Mouse (Mus musculus): Measurements from ENCODE around the gene Srbd1. TPM values are rescaled to one million over a fixed set of nuclear protein-coding genes. Genes with fewer than 3 reads are reported as not detected.

The Srbd1 gene
- polyA plus RNA-seq, 1 experiment from 2014 or later, result 24.2 TPM

DNA sequence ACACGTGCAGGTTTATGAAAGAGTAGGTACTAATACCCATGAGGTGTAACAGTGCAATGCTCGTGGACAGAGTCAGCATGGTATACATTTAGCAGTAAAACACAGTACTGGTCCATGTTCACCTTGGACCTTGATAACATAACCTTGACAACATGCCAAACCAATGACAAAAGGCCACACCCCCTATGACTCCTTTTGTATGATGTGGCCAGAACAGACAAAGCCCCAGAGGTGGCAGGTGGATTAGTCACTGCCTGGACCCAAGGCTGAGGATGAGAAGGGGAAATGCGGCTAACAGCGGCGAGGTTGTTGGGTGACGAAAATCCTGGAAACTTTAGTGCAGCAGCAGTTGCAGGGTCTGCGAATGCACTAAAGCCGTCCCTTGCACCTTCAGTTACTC is 170.4 kb downstream of the Srbd1 start:
- H3K27ac ChIP-seq, result no peak overlapping the region
- WGBS, result 88% methylated on average over 8 of the region's 8 CpGs

DNA sequence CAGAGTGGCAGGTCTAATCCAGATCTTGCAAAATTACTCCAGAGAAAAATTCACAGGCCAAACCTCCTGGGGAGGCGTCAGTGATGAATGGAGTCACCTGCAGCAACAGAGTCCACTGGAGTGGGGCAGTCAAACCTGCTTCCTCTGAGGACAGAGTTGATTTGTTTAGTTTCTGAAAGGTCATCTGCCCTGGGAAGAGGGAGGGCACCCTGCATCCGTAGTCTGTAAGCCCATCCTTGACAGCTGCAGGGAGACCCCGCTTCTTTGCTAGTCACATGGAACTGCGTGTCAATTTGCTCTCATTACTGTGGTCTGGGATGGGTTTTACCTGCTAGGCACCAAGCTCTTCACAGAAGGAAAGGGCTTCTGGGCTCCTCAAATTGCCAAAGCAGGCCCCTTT is 173.9 kb downstream of the Srbd1 start:
- no peaks in the 10 kb centered on the region for H3K36me3 ChIP-seq
- no peaks in the 10 kb centered on the region for H3K9me3 ChIP-seq
- 0 out of 2 replicates have a peak overlapping the region, but pooled peaks have one; percentile 41 for H3K27ac ChIP-seq
- H3K4me1 ChIP-seq, result peaks cover 25% of the 10 kb centered on the region
- no peak for ATAC-seq (ENCODE audit: insufficient number of reproducible peaks, insufficient read depth, low FRiP score, low TSS enrichment)
- WGBS, result 19% methylated on average over 4 of the region's 4 CpGs
- H3K4me3 ChIP-seq, result no peak overlapping the region
- no peak overlapping the region for H3K4me2 ChIP-seq (replicated peaks)
- H3K9ac ChIP-seq, result no peak overlapping the region
- H3K27me3 ChIP-seq, result no peaks in the 10 kb centered on the region

More for the DNA sequence above, 170.4 kb downstream of the Srbd1 start:
- peaks cover 32% of the 10 kb centered on the region for H3K4me1 ChIP-seq
- no peak overlapping the region for H3K4me2 ChIP-seq (replicated peaks)
- H3K4me3 ChIP-seq, result no peak overlapping the region
- H3K9ac ChIP-seq, result no peak overlapping the region
- H3K9me3 ChIP-seq, result no peaks in the 10 kb centered on the region
- H3K36me3 ChIP-seq, result no peaks in the 10 kb centered on the region
- no peak for ATAC-seq (ENCODE audit: insufficient number of reproducible peaks, insufficient read depth, low FRiP score, low TSS enrichment)
- no peaks in the 10 kb centered on the region for H3K27me3 ChIP-seq

DNA sequence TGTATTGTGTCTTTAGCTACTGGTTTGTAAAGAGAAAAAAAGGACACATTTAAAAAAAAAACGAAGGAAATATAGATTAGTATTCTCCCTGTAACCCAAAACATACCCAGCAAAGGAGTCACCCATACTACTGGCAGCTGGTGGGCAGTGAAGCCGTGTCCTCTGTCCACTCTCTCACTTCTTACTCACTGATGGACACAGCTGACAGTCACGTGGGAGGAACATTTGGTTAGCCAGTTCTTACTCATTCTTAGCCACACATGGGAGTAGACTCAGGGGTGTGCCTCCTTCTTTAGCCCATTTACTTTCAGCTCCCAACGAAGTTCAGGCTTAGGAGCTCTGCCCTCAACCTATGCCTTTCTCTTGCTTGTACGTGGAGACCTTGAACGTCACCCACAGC is 183.3 kb downstream of the Srbd1 start:
- Histone ChIP-seq H3K9me3 (no peaks in the 10 kb centered on the region), H3K4me2 (replicated peaks) (no peak overlapping the region), H3K9ac (no peak overlapping the region), H3K36me3 (no peaks in the 10 kb centered on the region), H3K4me3 (no peak overlapping the region), H3K27me3 (no peaks in the 10 kb centered on the region), H3K4me1 (peaks cover 15% of the 10 kb centered on the region), H3K27ac (no peak overlapping the region)
- ATAC-seq (ENCODE audit: insufficient number of reproducible peaks, insufficient read depth, low FRiP score, low TSS enrichment), result no peak
- WGBS, result 67% methylated on average over 6 of the region's 6 CpGs

DNA sequence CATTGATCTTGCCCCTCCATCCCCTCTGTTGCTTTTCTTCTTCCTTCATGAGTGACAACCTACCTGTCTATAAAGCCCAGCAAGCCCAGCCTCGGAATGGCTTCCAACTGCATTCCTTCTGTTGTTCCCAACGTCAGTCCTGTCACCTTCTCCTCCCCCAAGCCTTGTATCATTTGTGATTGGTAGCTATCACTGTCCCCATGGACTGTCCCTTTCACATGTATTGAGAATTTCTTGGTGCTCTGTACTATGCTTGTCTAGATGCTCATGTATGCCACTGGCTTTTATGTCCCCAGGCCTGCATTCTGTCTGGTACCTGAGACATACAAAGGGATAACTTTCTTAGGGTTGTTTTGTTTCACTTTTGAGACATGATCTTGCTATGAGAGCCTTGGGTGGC is 193.2 kb downstream of the Srbd1 start:
- Histone ChIP-seq H3K27me3 (no peaks in the 10 kb centered on the region), H3K27ac (no peak overlapping the region), H3K9me3 (no peaks in the 10 kb centered on the region), H3K4me1 (peaks cover 19% of the 10 kb centered on the region), H3K9ac (no peak overlapping the region), H3K4me2 (replicated peaks) (no peak overlapping the region), H3K36me3 (no peaks in the 10 kb centered on the region), H3K4me3 (no peak overlapping the region)
- WGBS, result 73% methylated on average over 2 of the region's 2 CpGs
- no peak for ATAC-seq (ENCODE audit: insufficient number of reproducible peaks, insufficient read depth, low FRiP score, low TSS enrichment)

DNA sequence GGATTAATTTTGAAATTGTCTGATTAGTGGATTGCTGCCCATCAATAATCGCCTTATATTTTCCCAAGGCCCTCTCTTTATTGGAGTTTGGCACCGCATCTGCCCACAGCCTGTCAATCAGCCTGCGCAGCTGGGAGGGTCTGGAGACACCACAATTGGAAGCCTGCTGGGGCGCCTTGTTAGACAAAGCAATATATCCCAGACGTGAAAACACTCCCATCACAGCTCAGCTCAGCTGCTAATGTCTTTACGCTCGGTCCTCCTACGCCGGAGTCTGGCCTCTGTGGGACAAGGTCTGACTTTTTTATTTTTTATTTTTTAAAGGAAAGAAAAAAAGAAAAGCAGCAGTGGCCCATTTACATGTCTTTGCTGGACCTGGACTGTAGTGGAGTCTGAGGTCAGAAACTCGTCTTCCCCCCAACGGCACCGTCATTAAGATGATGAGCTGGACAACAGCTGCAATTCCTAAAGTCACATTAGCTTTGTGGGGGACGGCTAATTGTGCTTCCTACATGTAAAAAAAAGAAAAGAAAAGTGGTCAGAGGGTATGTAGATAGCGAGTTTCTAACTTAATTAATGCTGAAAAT is 195.0 kb downstream of the Srbd1 start:
- Histone ChIP-seq H3K36me3 (no peaks in the 10 kb centered on the region), H3K9ac (no peak overlapping the region), H3K27ac (peak overlapping the region; percentile 31; the same call in 1 of the 2 replicates), H3K9me3 (no peaks in the 10 kb centered on the region), H3K4me3 (no peak overlapping the region), H3K4me2 (replicated peaks) (no peak overlapping the region), H3K4me1 (peaks cover 19% of the 10 kb centered on the region), H3K27me3 (peaks cover 1% of the 10 kb centered on the region; the same call in 1 of the 2 replicates)
- ATAC-seq (ENCODE audit: insufficient number of reproducible peaks, insufficient read depth, low FRiP score, low TSS enrichment), result 0 out of 2 replicates have a peak, but pooled peaks have one; percentile 49
- WGBS, result 44% methylated on average over 14 of the region's 14 CpGs

DNA sequence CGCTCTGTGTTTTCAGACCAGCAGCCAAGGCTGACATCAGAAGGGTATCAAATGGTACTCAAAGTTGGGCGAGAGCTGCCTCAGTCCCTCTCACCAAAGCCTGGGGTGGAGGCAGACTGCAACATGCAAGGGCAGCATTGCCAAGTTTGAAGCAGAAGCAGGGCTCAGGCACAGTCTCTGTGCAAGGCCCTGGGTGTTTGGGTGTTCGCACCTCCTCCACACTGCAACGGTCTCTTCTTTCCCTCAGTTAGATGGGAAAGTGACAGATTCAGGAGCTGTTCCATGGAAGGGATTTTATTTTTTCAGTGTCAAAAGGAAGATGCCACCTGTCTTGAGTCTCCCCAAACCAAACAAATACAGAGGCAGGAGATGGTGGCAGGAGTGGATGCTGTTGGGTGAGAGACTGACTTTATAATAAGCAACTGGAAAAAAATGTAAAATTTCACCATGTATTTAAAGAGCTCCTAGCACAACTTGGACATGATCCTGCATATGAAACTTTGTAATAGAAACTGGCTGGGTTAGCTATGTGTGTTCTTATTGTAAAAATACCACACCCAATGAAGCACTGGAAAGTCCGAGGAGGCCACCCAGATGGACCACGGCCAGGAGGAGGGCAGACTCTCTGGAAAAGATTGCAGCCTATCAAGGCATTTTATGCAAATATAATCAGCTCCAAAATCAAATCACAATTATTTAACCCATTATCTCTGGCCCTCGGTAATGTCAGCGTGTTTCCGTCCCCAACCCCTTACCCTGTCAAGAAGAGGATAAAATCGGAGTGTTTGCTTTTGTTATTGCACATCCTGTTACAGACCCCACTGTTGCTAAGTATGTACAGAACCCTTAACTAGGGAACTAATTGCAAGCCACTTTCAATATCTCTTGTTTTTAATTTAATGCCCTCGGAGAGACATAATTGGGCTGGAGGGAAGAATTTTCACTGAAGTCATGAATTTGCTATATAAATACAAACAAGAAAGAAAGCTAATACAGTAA is 195.8 kb downstream of the Srbd1 start:
- H3K9ac ChIP-seq, result no peak overlapping the region
- H3K9me3 ChIP-seq, result no peaks in the 10 kb centered on the region
- WGBS, result 60% methylated on average over 11 of the region's 11 CpGs
- peaks cover 19% of the 10 kb centered on the region for H3K4me1 ChIP-seq
- no peak overlapping the region for H3K27ac ChIP-seq
- peaks cover 8% of the 10 kb centered on the region; the same call in 1 of the 2 replicates for H3K27me3 ChIP-seq
- H3K36me3 ChIP-seq, result no peaks in the 10 kb centered on the region
- ATAC-seq (ENCODE audit: insufficient number of reproducible peaks, insufficient read depth, low FRiP score, low TSS enrichment), result no peak
- no peak overlapping the region for H3K4me3 ChIP-seq
- no peak overlapping the region for H3K4me2 ChIP-seq (replicated peaks)

DNA sequence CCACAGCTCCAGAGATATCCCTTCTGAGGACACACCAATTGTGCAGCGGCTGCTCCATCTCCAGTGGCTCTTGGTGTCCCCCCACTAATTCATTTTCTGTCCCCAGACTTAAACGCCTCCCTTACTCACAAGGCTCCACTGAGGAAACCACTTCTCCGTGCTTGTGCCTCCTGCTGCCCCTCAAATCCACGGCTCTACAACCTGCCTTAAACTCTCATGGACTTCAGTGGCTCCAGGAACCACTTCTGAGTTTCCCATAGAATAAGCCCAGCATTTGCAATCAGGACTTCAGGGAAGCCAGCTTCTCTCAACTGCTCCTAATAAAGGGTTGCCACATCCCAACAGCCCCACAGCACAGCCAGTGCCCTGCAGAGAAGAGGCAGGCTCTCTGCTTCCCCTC is 200.2 kb downstream of the Srbd1 start:
- no peaks in the 10 kb centered on the region for H3K9me3 ChIP-seq
- H3K4me2 ChIP-seq (replicated peaks), result no peak overlapping the region
- peaks cover 24% of the 10 kb centered on the region for H3K4me1 ChIP-seq
- no peak overlapping the region for H3K9ac ChIP-seq
- H3K36me3 ChIP-seq, result no peaks in the 10 kb centered on the region
- 86% methylated on average over 4 of the region's 4 CpGs for WGBS
- no peak for ATAC-seq (ENCODE audit: insufficient number of reproducible peaks, insufficient read depth, low FRiP score, low TSS enrichment)
- no peak overlapping the region for H3K27ac ChIP-seq
- no peak overlapping the region for H3K4me3 ChIP-seq
- peaks cover 11% of the 10 kb centered on the region; the same call in 1 of the 2 replicates for H3K27me3 ChIP-seq

DNA sequence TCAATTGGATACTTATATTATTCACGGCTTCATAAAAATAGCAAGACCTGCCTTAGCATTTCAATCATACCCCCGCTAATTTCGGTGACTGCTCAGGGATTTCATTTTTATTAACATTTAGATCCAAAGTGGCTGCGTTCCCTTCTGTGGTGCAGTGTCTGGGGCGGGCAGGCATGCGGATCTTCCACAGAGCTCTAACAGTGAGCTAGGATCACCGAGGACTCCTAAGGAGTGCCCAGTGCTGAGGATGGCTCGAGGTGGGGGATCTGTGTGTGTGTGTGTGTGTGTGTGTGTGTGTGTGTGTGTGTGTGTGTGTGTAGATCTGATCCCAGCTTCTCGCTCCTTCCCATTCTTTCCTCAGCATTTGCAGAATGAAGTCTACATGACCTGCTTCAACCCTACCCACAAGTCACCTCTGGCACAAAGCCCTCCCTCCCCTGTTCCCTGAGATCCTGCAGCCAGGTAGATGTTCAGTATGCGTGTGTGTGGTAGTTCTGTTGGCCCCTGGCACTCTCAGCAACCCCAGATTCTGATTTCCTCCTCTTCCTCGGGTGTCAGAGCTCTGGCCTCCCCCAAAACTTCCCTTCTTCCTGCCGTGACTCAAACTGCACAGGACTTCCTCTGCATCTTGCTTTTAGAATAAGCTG is 200.9 kb downstream of the Srbd1 start:
- 62% methylated on average over 12 of the region's 12 CpGs for WGBS
- H3K27me3 ChIP-seq, result peaks cover 11% of the 10 kb centered on the region; the same call in 1 of the 2 replicates
- no peak overlapping the region for H3K9ac ChIP-seq
- no peak overlapping the region for H3K4me2 ChIP-seq (replicated peaks)
- H3K27ac ChIP-seq, result no peak overlapping the region
- H3K4me3 ChIP-seq, result no peak overlapping the region
- no peaks in the 10 kb centered on the region for H3K36me3 ChIP-seq
- ATAC-seq (ENCODE audit: insufficient number of reproducible peaks, insufficient read depth, low FRiP score, low TSS enrichment), result no peak
- H3K9me3 ChIP-seq, result no peaks in the 10 kb centered on the region
- peaks cover 21% of the 10 kb centered on the region; the same call in 1 of the 2 replicates for H3K4me1 ChIP-seq

DNA sequence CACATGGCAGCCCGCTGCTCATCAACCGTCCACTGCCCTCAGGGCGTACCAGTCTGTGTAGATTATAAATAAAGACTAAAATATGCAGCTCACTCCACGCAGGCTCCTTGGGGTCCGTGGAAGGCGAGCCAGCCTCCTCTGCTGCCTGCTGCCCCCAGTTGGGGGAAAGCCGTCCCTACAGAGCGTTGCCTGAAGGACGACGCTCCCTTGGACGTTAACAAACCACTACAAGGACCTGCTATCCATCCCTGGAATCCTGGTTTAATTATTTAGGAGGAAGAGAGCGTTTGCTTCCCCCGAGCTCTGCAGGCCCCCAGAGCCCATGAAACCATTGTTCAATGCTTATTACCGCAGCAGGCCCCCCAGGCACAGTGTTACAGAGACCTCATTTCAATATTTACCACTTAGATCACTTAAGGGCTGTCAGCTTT is 201.4 kb downstream of the Srbd1 start:
- WGBS, result 23% methylated on average over 14 of the region's 14 CpGs
- ATAC-seq (ENCODE audit: insufficient number of reproducible peaks, insufficient read depth, low FRiP score, low TSS enrichment), result no peak
- Histone ChIP-seq H3K27me3 (peaks cover 13% of the 10 kb centered on the region), H3K27ac (0 out of 2 replicates have a peak overlapping the region, but pooled peaks have one; percentile 7), H3K4me1 (peaks cover 18% of the 10 kb centered on the region; the same call in 1 of the 2 replicates), H3K9ac (no peak overlapping the region), H3K4me3 (no peak overlapping the region), H3K4me2 (replicated peaks) (no peak overlapping the region), H3K9me3 (no peaks in the 10 kb centered on the region), H3K36me3 (no peaks in the 10 kb centered on the region)

DNA sequence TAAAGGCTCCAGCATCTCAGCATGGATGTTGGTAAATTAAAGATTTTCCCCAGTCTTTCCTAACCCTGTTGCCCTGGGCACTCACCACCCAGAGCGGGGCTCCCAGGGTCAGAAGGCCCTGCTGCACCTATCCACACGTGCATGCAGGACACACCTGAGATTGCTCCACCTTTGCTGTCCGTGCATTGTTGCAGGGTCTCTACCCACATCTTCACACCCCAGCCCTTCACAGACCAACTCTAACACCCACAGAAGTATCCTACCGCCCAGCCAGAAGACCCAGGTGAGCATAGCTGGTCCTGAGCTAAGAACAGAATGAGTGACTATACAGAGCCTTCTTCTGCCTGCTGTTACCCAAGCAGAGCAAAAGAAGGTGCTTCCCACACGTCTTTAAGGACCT is 201.9 kb downstream of the Srbd1 start:
- Histone ChIP-seq H3K4me1 (peaks cover 18% of the 10 kb centered on the region; the same call in 1 of the 2 replicates), H3K4me3 (no peak overlapping the region), H3K9ac (no peak overlapping the region), H3K9me3 (no peaks in the 10 kb centered on the region), H3K36me3 (no peaks in the 10 kb centered on the region), H3K27me3 (peaks cover 15% of the 10 kb centered on the region), H3K4me2 (replicated peaks) (no peak overlapping the region), H3K27ac (0 out of 2 replicates have a peak overlapping the region, but pooled peaks have one; percentile 7)
- ATAC-seq (ENCODE audit: insufficient number of reproducible peaks, insufficient read depth, low FRiP score, low TSS enrichment), result no peak
- 78% methylated on average over 5 of the region's 5 CpGs for WGBS

DNA sequence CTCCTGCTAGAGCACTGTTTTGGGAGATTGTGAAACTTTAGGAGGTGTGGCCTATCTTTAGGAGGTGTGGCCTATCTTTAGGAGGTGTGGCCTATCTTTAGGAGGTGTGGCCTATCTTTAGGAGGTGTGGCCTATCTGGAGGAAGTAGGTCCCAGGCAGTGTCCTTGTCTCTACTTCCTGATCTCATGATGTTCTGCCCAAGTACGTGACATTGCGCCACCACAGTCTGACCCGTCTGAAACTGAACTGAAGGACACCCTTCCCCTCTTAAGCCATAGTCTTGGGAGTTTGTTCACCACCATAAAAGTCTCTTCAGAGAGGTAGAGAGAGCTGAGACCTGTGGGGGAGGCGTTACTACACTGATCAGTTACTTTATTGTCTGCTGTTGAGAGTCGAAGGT is 202.9 kb downstream of the Srbd1 start:
- Histone ChIP-seq H3K4me3 (no peak overlapping the region), H3K9me3 (peaks cover 2% of the 10 kb centered on the region; the same call in 1 of the 2 replicates), H3K4me1 (peaks cover 18% of the 10 kb centered on the region; the same call in 1 of the 2 replicates), H3K9ac (no peak overlapping the region), H3K27me3 (peaks cover 18% of the 10 kb centered on the region), H3K27ac (peak overlapping the region; percentile 69; the same call in 1 of the 2 replicates), H3K4me2 (replicated peaks) (no peak overlapping the region), H3K36me3 (no peaks in the 10 kb centered on the region)
- 94% methylated on average over 5 of the region's 5 CpGs for WGBS
- no peak for ATAC-seq (ENCODE audit: insufficient number of reproducible peaks, insufficient read depth, low FRiP score, low TSS enrichment)

All from embryonic facial prominence, embryonic 12.5 days (tissue).